Mouse (Mus musculus) left cerebral cortex, postnatal 36 days (tissue): Measurements from ENCODE around the gene Vwa8. TPM values are rescaled to one million over a fixed set of nuclear protein-coding genes. Genes with fewer than 3 reads are reported as not detected.
A peak's percentile ranks its signal among the peaks of the same experiment; 100 is the strongest.

ENCODE experiments used
- DNase-seq, 2 experiments: peaks; one replicate each; pipeline ENCODE4 v3.0.0; 2021 to 2022; ENCODE audit warnings: low spot score in 2 of 2, mixed read lengths in 1 of 2
- intact Hi-C: fragments of 180-260 bp; cut with DNase I; formaldehyde crosslinking; loops from one replicate; pipeline ENCODE4 v1.15.1; 2025
- total RNA-seq, 2 experiments: library from RNA; stranded (reverse); gene quantifications; 2 replicates each; pipeline ENCODE4 v1.2.3; 2021

The Vwa8 gene
- total RNA-seq, 2 experiments from 2014 or later, result 29.5 to 30.2 TPM

DNA sequence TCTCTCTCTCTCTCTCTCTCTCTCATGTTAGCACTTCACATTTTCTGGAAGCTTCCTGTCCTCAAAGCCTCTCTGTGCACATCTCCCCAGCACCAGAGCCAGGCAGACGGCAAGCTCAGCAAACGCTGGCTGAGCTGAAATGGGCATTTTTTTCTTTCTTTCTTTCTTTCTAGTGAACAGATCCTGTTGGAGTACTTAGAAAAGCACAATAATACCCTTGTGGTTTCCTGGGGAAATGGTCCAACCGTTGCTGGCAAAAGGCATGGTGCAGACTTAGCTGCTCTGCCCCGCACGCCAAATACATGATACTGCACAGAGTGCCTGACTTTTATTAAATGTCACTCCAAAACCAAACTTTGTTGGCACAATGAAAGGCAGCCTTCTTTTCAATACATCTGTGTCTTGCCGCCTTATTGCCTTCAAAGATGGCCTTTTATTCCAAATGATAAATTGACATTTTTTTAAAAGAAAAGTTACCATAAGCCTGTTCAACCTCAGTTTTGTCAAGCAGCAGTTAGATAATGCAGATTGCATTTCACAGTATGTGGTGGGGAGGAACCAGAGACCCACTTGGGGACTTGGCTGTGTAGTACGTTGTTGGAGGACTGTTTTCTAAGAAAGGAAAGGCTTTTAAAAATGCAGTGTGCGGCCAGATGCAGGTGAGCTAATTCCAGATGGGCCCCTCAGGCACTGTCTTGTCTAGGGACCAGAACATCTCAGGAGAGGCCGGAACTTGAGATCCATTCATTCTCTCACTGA, 351.5 kb downstream of the Vwa8 start:
- no peak for DNase-seq
- intact Hi-C loops, result loop anchor here (5.0 kb wide), 1 partner anchor 102 kb away; the partner anchor contains the start of gene Rgcc

DNA sequence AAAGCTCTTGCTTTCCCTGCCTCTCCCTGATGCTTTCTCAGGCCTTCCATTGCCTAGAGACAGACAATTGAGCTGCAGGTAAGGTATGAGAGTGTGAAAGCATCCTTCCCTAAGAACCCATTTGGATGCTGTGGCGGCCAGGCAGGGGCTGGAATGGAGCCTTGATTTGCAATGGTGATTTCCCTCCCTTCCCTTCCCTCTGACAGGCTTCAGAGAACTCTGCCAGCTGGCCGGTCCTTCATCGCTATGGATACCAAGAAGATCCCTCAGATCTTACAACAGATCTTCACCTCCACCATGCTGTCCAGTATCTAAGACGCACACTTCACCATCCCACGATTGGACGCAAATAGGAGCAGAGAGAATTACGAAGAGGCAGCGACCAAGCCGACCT, 352.0 kb downstream of the Vwa8 start:
- no peak for DNase-seq
- intact Hi-C loops, result loop anchor here (5.0 kb wide), 1 partner anchor 101 kb away; the partner anchor contains the start of gene Rgcc

DNA sequence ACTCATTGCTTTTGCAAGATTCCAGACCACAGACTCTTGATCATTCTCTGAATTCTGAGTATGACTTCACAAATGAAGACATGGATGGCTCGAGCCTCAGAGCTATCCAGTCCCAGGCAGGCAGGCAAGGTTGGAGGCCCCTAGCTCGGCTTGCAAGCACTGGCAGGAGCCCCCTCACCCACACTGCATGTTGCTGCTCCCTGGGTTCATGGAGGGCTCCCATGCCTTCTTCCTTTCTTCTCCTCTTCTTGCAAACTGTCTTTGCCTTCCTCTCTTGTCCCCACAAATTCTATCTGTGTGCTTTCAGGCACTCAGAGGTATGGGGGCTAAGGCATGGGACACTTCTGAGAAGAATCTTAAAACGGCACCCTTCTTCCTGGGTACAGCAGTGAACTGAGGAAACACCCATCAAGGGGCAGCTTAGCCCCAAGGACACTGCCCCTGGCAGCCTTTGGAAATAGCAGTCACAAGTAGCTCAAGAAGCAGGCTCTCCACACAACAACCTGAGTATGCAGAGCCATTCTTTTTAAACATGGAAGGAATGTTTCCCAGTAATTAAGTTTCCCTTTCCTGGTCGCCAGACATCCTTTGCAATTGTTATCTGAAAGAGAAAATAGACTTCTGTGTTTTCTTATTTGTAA, 354.0 kb downstream of the Vwa8 start:
- DNase-seq, result no peak
- intact Hi-C loops, result loop anchor here (5.0 kb wide), 1 partner anchor 99 kb away; the partner anchor contains the start of gene Rgcc

DNA sequence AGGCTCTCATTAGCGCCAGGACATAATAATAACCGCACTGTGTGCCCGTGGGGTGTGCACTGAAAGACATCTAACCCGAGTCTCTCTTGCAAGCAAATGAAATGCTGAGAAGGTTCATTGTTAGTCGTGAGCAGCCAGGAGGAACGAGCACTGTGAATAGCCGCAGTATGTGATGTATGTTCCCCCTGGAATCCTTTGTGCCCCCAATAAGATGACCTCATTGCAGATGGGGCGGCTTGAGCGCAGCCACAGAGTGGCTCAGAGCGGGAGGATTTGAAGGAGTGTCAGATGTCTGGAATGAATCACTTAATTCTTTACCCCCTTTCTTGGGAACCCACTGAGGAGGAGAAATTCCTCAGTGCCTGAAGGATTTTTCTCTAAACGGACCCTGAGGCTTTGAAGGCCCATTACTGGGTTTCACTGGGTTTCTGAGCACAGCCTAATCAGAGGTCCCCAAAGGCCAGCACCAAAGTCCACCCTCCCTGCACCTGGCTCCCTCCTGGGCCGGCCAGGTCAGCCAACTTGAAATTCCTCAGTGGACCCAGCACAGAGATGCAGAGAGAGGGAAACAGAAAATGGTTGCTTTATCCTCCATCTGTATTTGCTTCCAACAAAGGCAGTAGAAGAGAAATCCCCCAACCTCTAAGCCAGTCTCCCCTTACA, 354.8 kb downstream of the Vwa8 start:
- DNase-seq, result no peak
- intact Hi-C loops, result loop anchor here (5.0 kb wide), 1 partner anchor 99 kb away; the partner anchor contains the start of gene Rgcc

DNA sequence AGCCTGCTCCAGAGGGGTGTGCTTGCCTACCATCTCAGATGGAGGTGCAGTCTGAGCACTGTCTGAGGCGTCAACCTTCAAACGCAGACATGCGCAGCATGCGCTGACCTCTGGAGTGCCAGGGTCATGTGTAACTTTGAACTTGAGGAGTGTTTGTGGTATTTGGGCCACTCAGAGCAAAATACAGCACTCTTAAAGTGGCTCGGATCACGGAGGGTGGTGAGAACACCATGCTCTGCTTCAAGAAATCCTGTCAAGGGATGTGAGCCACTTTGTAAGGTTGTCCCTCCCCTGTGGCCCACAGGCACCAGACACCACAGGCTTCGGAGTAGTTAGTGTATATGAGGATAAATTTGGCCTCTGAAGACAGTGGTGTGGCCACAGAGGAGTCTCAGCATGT, 356.0 kb downstream of the Vwa8 start:
- intact Hi-C loops, result loop anchor here (5.0 kb wide), 1 partner anchor 97 kb away; the partner anchor contains the start of gene Rgcc
- DNase-seq, result no peak

DNA sequence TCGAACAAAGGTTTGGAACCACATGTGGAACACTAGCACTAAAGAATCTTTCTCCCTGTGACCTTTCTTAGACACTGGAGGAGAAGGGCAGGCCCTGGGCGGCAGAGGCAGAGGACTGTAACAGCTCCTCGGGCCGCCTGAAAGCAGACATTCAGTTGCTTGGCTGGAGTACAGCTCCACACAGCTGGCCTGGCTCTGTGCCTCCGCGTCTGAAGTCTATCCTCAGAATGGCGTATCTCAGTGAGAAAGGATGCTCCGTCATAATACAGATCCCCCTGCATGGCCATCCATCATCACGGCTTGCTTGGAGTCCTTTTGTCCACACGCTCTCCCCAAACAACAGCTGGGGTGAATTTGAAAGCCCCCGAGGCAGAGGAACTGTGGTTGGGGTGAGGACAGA, 357.4 kb downstream of the Vwa8 start:
- DNase-seq, result peak in 1 of 2 experiments; percentile 68
- intact Hi-C loops, result no loop called here

DNA sequence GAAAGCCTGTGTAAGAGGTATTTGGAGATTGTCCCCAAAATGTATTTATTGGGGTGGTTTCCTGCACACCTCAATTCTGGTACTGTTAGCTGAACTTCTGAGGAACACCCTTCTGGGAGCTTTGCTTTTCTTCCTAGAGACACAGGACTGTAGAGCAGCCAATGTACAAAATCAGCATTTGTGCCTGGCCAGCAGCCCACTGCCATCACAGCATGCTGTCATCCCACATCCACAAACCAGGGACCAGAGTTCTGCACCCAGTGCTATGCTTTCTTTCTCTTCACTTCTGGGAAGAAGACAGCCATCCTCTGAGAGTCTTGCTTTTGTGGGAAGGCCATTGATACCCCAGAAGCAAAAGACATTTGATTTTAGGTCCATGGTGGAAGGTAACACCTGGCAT, 359.6 kb downstream of the Vwa8 start:
- DNase-seq, result peak in 1 of 2 experiments; percentile 11
- intact Hi-C loops, result no loop called here

DNA sequence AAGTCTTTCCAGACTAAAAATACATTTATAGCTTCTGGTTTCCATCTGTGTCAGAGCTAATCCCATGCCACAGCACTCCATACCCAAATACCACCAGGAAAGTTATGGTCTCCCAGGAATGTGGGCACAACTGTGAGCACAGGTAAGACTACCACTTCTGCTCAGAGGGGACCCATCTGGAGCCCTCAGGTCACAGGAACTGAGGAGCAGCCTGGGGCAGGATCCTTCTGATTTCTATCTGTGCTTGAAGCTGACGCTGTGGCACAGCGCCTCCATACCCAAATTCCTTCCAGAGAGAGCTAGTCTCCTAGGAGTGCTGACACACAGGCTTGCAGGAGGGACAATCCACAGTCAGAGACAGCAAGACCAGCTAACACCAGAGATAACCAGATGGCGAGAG, 361.0 kb downstream of the Vwa8 start:
- intact Hi-C loops, result no loop called here
- no peak for DNase-seq

DNA sequence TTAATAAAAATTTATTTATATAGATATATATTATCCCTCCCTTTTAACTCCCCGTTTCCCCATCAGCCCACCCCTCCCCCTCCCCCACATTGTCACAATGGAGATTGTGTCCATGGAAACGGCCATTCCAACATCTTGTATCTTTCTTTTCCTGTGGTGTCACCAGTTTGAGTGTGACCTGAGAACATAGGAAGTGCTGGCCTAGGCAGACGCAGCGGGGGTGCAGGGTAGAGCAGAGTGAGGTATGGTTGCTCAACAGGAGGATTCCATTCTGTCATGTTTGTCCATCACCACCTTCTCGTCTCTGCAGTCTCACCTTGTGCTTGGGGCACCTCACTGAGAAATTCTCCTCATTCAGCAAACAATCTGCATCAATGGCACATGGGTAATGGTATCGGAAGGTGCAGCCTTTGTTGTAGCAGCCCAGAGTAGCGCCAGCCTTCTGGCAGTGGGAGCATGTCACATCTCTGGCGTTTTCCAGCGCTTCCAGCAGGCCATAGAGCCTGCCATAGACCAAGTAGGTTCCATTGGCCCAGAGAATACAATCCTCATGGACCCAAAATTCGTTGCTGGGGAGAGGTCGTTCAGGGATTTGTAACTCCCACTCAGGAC, 363.6 kb downstream of the Vwa8 start:
- no peak for DNase-seq
- intact Hi-C loops, result no loop called here

DNA sequence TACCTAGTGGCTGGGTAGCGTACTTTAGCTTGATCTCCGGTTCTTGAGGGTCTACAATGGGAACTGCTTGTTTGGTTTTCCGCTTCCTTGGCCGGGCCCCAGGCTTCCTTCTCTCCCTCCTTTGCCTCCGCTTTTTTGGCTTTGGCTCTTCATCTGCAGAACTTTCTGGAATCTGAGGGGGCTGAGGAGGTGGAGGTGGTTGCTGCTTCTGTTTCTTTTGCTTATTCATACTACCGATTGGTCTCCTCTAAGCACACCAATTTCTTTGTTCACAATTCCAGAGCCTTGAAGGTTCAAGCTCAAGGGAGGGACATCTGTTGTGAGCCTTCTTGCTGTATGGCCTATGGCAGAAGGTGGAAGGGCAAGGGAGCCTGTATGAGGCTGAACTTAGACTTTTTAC, 365.3 kb downstream of the Vwa8 start:
- intact Hi-C loops, result no loop called here
- DNase-seq, result peak in 1 of 2 experiments; percentile 35

DNA sequence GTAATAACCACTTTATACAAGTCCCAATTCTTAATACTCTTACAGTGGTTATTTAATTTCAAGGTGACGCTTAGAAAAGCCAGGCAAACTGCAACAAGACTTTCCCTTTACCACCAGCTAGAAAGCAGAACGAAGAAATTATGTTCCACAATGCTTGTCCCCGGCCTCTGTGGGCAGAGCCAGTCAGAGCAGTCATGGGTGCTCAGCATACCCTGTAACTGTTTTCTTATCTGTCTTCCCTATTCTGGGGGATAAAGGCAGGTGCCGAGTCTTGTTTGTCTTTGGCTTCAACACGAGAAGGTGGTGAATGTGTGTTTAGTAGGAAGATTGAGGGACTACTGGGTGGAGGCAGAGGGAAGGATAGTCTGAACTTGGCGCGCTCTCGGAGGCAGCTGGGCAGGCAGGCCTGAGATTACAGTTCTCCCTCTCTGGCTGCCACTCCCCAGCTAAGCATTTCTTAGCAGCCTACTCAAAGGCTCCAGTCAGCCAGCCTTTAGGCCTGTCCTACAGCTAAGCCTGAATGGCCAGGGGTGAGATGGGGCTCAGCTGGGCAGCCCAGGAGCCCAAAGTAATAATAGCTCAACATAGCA, 365.9 kb downstream of the Vwa8 start:
- DNase-seq, result no peak

DNA sequence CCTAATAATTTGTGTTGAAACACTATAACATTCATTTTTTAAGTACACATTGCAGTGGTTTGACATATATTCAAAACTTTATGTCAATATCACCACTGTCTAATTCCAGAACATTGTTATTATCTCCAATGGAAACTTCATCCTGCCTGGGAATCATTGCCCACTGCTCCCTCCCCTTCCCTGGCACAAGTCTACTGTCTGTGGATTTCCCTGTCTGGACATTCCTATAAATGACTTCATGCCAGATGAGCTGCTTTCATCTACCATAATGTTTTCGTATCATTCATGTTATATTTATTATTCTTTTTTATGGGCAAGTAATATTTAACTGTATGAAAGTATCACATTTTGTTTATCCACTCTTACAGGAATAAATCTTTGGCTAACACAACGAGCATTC, 367.5 kb downstream of the Vwa8 start:
- intact Hi-C loops, result no loop called here
- DNase-seq, result no peak

More for the DNA sequence above, 365.9 kb downstream of the Vwa8 start:
- intact Hi-C loops, result no loop called here

DNA sequence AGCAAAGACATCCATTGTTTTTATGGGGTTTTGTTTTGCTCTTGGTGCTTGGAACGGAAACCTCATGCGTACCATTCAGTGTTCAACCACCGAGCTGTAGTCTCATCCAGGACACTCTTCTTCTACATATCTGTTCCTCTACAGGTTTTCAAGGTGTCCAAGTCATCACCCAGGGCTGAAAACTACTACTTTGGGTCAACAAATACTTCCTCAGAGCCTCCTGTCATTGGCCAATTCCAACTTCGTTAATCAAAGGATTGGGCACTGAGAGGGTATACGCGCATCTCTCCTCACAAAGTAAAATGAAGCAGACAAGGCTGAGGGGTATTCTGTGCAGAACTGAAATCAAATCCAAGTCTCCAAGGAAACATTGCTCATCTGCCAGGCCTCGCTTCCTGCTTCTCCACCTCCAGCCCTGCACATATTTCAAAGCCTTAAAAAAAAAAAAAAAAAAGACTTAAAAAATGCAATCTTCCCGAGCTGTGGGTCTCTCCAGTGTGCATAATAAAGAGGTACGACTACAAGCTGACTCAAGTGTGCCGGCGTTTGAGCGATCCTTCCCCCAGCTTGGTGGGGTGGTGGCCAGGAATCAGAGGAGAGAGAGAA, 374.7 kb downstream of the Vwa8 start:
- intact Hi-C loops, result no loop called here
- DNase-seq, result peak in 1 of 2 experiments; percentile 31

DNA sequence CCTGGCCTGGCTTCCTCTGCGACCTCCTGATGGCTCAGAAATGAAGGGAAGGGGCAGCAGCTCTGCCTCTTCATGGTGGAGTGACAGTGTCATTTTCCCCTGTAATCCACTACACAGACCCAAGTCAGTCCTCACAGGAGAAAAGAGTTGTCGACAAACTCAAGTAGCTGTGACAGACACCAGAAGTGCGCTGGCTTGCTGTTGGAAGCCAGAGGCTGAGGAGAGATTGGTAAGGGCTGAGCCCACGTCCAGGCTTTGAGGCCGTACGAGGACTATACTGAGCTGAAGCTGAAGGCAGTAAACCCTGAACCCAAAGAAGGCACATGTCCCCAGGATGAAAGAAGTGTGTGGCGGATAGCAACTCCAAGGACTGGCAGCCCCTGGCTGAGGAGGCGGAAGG, 376.6 kb downstream of the Vwa8 start:
- no peak for DNase-seq
- intact Hi-C loops, result no loop called here

DNA sequence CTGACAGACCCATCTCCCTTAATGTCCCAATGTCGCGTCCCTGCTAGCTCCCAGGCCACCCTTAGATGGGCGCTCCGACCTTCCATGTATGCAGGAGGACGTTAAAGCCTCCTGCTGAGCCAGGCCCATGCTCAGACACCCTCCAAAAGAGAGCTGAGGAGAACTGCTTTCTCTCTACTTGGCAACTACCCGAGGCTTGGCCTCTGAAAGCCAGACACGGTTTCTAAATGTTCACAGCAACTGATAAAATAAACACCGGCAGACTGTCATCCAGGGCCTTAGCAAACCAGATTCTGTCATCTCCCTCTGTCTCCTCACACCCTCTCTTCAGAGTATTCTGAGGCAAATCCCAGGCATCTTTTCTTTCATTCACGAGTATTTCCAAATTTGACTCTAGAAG, 377.2 kb downstream of the Vwa8 start:
- no peak for DNase-seq
- intact Hi-C loops, result no loop called here

DNA sequence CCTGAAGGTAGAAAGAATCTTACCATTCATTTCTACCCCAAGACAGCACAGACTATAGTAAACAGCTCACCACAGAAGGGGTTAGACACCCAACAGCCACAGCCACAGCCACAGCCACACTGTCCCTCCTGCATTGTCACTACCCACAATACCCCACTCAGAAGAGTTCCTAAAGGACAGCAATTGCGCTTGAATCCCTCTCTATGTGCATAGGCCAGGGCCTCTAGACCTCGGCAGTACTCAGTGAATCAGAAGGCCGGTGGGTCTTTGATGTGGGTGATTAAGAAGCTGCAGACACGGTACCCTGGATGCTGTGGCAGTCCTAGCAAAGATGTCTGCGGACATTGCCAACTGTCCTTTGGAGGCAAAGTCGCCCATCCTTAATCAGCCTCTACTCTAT, 377.9 kb downstream of the Vwa8 start:
- intact Hi-C loops, result no loop called here
- no peak for DNase-seq

DNA sequence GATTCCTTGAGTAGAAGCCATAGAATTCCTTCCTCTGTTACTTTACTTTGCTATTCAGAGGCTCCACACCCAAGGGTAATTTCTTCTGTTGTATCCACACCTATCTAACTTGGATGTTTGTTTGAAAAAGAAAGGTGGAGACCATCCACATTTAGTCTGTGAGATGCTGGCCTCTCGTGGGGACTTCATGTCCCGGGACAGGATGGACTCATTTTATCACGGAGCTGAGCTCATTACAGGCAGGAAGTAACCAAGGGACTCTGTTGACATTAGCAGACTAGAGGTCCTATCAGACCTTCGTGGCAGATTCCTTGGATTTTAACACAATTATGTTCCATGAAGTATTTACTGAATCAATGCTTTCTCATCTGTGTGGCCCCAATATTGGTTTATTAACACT, 379.1 kb downstream of the Vwa8 start:
- DNase-seq, result no peak
- intact Hi-C loops, result no loop called here

DNA sequence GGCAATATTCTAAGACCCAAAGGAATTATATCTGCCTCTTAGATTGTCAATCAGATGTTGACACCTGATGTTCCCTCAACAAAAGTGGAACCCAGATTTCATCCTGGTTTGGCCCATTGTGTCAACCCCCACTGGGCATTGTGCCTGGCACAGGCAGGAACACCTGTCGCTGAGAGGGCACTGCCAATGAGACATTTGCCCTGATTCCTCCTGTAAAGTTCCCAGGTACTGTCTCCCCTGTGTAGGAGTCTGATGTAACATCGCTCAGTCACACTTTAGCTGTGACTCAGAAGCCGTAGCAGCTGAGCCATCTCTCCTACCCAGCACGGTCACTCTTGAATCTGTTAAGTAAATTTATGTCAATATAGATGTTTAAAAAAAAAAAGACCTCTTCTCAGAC, 382.8 kb downstream of the Vwa8 start:
- no peak for DNase-seq
- intact Hi-C loops, result no loop called here

DNA sequence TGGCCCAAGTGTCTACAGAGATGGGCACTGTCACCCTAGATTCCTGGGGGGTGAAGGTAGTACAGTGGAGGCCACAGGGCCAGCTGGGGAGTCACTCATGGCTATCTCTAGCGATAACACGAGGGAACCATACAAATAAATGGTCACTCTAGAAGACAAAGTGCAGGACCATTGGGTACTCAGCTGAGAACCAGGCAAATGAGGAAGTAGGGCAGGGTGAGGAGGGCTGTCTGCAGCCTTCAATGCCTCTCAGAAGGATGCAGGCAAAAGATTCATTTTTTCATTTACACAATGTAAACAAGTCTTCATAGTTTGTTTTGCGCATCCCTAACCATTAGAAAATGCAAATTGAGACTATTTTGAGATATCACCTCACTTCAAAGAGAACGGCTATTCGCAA, 384.8 kb downstream of the Vwa8 start:
- intact Hi-C loops, result no loop called here
- no peak for DNase-seq
